Mouse (Mus musculus) layer of hippocampus, postnatal 10 days (tissue): ENCODE measurements around the gene Gm28729. TPM values are rescaled to one million over a fixed set of nuclear protein-coding genes. Genes with fewer than 3 reads are reported as not detected.
"Not testable (repeated sequence)": the region's sequence is repeated elsewhere in the genome, so short reads cannot be mapped to it uniquely, and the experiment has no call there.

Source experiments
- DNase-seq, 2 experiments: peaks; one replicate each; pipeline ENCODE4 v3.0.0; 2021; ENCODE audit warnings: low spot score in 2 of 2
- long read RNA-seq: library from polyadenylated mRNA; stranded (forward); transcript quantifications from one replicate; pipeline ENCODE4 v2.0.0, GENCODE M21; 2023
- total RNA-seq, 2 experiments: library from RNA; stranded (reverse); gene quantifications; 2 replicates each; pipeline ENCODE4 v1.2.3; 2021

Gene Gm28729
- total RNA-seq = under 1 TPM; 0.41 to 0.49 TPM
- long read RNA-seq = 0 reads

GRCm38 (mm10) chr9:96524972-96525506 lies at the start of gene Gm28729:
Gene Gm28729 (minus strand): TSS chr9:96525264.
- DNase-seq = no peak

GRCm38 (mm10) chr9:96573252-96573651 lies 48.2 kb upstream of the Gm28729 start:
- no peak for DNase-seq

- no peak for DNase-seq
Observed at GRCm38 (mm10) chr9:96572754-96573153, 47.7 kb upstream of the Gm28729 start.

- DNase-seq = no peak
Observed at GRCm38 (mm10) chr9:96566470-96566996, 41.5 kb upstream of the Gm28729 start.

- DNase-seq = no peak
Observed at GRCm38 (mm10) chr9:96563501-96563900, 38.4 kb upstream of the Gm28729 start.

GRCm38 (mm10) chr9:96559148-96559547 lies 34.1 kb upstream of the Gm28729 start:
- no peak for DNase-seq

GRCm38 (mm10) chr9:96558594-96558993 lies 33.5 kb upstream of the Gm28729 start:
- no peak for DNase-seq

GRCm38 (mm10) chr9:96554095-96554494 lies 29.0 kb upstream of the Gm28729 start:
- no peak for DNase-seq

GRCm38 (mm10) chr9:96545410-96545809 lies 20.3 kb upstream of the Gm28729 start:
- DNase-seq = no peak

GRCm38 (mm10) chr9:96543643-96544640 lies 18.9 kb upstream of the Gm28729 start:
- peak; percentile 34 to 69 for DNase-seq

GRCm38 (mm10) chr9:96538916-96539315 lies 13.9 kb upstream of the Gm28729 start:
- DNase-seq = no peak

GRCm38 (mm10) chr9:96537615-96537919 lies 12.5 kb upstream of the Gm28729 start:
- no peak for DNase-seq

GRCm38 (mm10) chr9:96536895-96537614 lies 12.0 kb upstream of the Gm28729 start:
- peak; percentile 46 to 54 for DNase-seq

- DNase-seq = not testable (repeated sequence)
Observed at GRCm38 (mm10) chr9:96536093-96536492, 11.0 kb upstream of the Gm28729 start.

GRCm38 (mm10) chr9:96535431-96535830 lies 10.4 kb upstream of the Gm28729 start:
- DNase-seq = no peak

- no peak for DNase-seq
Observed at GRCm38 (mm10) chr9:96534256-96534655, 9.2 kb upstream of the Gm28729 start.

GRCm38 (mm10) chr9:96533476-96533875 lies 8.4 kb upstream of the Gm28729 start:
- DNase-seq = no peak

- DNase-seq = no peak
Observed at GRCm38 (mm10) chr9:96532531-96532930, 7.5 kb upstream of the Gm28729 start.

- DNase-seq = peak; percentile 21 to 31
Observed at GRCm38 (mm10) chr9:96530674-96531081, 5.6 kb upstream of the Gm28729 start.

GRCm38 (mm10) chr9:96529961-96530673 lies 5.1 kb upstream of the Gm28729 start:
- DNase-seq = no peak

GRCm38 (mm10) chr9:96526011-96526410 lies 947 bp upstream of the Gm28729 start:
- no peak for DNase-seq
